Mouse (Mus musculus) natural killer cell, adult 2 months (primary cell): ENCODE data around the gene Cnnm3.

Experiments used
- DNase-seq, 2 experiments: peaks; one replicate each; pipeline ENCODE4 v3.0.0; 2022; ENCODE audit warnings: low spot score in 2 of 2

Cnnm3 gene

DNA sequence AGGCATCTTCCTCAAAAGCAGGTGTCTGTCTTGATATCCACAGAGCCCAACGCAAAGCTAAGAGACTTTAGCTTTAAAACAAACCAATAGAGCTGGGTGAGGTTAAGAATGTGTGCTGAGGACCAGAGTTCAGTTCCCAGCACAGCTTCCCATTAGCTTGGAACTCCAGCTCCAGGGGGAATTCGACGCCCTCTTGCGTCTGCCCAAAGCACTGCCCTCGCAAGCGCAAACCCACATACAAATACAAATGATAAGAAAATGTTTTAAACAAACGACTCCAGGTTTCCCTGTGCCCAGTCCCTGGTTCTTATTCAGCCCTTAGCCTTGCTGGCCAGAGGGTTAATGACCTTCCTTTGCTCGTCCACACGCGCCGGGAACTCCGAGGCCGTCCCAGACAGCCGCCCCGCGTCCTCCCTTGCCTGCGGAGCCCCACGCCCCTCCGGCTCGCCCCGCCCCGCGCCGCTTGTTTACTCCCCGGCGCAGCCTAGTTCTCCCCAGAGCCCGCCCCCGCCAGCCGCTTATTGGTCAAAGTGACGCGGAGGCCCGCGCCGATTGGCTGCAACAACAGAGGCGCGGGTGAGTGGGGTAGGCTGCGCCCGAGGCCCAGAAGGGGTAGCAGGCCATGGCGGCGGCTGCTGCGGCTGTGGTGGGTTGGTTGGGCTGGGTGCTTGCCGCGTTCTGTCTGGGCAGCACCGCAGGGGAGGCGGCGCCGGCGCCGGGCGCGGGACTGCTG, at the start of gene Cnnm3:
Gene Cnnm3, plus strand, starts transcription at position 579 of the 733 bp plus-strand sequence.
- DNase-seq, result peak; percentile 99

DNA sequence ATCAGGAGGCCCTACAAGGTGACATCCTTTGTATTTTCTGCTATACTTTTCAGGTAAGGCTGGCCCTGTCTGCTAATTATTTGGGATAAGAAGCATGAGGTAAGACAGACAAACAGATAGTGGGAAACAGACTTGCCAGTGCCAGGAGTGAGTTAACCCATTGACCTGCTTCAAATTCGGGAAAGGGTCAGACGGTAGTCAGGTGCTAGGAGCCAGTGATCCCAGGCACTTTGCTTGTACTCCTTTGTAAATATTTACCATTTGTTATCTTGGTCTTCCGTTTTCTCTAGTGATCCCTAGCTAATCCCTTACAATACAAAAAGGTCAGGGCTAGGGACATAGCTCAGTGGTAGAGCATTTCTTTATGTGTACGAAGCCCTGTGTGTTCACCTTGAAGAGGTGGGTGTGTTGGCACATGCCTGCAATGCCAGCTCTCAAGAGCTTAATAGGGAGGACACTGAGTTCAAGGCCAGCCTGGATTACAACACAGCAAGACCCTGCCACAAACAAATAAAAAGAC, 46.0 kb upstream of the Cnnm3 start:
- DNase-seq, result no peak

GRCm38 (mm10) chr1:36467446-36467845, 44.2 kb upstream of the Cnnm3 start:
- DNase-seq, result no peak

DNA sequence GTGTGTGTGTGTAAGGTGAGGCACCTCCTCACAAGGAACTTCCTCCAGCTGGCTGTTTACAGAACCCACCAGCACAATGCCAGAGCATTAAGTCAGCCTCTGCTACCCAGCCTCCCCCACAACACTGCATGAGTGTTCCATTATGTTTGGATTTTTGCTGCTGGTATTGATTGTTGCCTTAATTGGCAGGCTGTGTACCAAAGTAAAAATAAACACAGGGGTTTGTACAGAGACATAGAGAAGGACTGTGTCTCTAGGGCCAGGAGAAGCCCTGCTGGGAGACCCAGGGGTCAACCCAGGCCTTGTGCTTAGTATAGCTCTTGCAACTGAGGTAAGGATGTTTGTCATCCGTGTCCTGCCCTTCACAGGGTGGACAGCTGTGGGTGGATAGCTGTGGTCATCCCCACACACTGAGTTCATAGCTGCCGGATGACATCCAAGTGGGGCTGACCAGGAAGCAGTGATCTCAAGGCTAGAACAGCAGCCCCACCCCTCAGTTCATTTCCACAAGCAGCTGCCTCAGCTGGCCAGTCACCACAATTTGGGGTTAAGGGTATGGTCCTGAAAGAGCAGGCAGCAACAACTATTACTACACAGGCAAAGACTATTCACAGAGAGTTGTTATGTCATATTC, 41.7 kb upstream of the Cnnm3 start:
- no peak for DNase-seq

DNA sequence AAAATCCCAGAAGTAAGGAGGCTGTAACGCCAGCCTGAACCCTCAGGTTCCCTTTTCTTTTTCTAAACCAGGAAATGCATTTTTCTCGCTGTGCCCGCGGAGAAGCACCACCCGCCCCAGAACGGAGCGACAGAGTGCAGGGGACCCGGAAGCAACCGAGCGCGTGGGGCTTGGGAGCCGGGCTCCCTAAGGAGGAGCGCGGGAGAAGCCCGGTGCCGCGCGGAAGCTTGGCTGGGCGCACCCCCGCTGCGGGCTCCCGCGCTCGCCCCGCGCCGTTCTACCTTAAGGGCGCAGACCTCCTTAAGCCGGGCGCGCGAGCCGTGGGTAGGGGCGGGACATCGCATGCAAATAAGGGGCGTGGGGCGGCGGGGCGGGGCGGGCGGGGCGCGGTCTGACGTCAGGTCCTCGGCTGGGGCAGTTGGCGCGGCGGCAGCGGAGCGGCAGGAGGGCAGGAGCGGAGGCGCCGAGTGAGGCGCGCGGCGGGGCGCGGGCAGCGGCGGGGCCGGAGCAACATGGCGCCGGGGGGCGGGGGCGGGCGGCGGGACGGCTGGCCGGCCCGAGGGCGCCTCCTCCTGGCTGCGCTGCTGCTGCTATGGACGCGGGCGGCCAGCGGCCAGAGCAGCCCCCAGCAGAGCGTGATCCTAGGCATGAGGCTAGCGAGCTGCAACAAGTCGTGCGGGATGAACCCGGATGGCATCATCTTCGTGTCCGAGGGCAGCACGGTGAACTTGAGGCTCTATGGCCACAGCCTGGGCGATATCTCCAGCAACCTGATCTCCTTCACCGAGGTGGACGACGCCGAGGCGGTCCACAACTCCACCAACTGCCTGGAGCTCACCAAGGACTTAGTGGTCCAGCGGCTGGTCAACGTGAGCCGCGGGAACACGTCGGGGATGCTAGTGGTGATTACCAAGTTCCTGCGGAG, 40.2 kb upstream of the Cnnm3 start, which contains the start of gene Cnnm4:
Gene Cnnm4, plus strand, starts transcription at position 440 of the 925 bp plus-strand sequence.
- peak; percentile 76 to 82 for DNase-seq

DNA sequence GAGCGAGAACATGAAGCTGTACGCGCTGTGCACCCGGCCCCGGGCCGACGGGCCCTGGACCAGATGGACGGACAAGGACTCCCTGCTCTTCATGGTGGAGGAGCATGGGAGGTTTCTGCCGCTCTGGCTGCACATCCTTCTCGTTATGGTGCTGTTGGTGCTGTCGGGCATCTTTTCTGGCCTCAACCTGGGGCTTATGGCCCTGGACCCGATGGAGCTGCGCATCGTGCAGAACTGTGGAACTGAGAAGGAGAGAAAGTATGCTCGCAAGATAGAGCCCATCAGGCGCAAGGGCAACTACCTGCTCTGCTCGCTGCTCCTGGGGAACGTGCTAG, 39.6 kb upstream of the Cnnm3 start:
- DNase-seq, result no peak

DNA sequence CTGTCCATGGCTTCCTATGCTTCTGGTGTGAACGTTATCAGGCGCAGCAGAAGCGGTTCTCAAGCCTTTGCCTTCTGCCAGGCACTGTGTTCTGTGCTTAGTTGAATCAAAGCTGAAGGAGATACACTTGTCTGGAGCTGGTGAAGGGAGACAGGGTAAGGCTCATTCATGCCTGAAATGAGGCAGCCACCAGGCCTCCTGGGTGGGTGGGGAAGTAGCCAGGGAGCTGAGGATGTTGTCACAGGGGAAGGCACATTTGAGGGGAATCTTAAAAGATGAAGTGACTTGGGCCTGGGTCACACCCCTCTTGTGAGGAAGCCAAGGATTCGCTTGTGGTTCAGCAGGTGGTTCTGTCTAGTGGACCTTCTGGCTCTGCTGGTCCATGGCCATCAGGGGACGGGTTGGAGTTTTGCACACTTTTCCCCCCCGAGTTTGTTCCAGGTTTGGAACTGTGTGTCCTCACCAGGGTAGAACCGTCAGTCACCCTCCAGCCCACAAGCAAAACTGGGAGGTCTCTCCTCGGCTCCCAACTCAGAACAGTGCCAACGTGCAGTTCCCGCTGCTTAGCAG, 38.4 kb upstream of the Cnnm3 start:
- no peak for DNase-seq

GRCm38 (mm10) chr1:36474646-36475045, 37.0 kb upstream of the Cnnm3 start:
- no peak for DNase-seq

- no peak for DNase-seq
These were observed 36.1 kb upstream of the Cnnm3 start for GRCm38 (mm10) chr1:36475480-36476110.

DNA sequence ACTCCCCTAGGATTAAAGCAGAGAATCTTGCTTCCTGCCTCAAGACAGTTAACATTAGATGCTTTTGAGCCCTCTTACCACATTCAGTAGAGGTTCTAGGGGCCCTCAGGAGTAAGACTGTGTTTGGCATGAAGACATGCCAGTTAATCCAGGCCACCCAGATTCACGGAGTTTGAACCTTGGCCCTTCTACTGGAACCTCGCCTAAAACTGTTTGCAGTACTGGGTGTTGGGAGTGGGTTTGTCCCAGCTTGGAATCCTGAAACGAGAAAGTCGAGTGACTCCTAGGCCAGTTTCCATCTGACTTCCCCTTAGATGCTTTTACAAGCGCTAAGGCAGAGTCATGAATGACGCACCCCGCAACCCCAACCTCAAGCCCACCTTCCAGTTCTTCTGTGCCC, 35.2 kb upstream of the Cnnm3 start:
- DNase-seq, result no peak

- no peak for DNase-seq
These were observed 33.3 kb upstream of the Cnnm3 start for GRCm38 (mm10) chr1:36478343-36478795.

DNA sequence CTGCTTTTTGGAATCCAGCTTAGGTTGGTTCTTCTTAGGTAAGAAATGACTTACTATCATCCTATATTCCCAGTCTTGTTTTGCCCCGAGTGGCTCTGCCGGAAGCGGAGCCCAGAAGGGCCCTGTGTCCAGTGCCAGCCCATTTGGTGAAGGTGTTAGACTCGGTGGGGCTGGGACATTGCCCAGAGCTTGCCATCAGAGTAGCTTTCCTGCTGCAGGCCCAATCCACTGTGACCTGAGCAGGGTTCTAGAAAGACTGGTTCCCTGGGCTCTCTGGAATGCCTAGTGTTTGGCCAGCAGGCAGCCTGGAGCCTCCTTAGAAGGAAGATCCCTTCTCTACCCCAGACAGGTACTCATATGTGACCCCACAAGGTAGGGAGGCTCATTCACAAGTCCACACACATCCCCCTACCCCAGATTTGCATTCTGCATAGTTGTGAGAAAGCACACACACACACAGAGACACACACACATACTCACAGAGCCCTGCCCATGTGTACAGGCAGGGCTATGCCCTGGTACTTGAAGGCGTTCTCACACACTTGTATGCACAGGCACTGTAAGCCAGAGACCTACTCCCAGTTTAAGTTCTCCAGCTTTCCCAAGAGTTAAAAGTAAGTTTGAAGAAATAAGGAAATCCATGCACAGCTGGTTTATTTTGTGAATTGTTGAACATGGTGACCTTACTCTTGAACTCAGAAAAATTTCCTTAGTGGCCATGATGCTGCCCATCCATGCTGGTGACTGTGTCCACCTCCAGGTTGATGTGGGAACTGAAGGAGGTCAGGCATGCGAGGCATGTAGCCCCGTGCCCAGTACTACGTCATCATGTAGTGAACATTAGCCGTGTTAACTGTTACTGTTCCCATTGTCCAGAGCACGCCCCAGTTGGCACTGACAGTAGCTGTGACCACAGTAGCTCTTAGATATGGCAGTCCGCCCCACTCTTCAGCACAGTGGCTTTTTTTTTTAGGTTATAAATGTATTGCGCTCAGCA, 31.5 kb upstream of the Cnnm3 start:
- no peak for DNase-seq

- no peak for DNase-seq
These were observed 27.8 kb upstream of the Cnnm3 start for GRCm38 (mm10) chr1:36483825-36484224.

- no peak for DNase-seq
These were observed 26.6 kb upstream of the Cnnm3 start for GRCm38 (mm10) chr1:36485080-36485479.

DNA sequence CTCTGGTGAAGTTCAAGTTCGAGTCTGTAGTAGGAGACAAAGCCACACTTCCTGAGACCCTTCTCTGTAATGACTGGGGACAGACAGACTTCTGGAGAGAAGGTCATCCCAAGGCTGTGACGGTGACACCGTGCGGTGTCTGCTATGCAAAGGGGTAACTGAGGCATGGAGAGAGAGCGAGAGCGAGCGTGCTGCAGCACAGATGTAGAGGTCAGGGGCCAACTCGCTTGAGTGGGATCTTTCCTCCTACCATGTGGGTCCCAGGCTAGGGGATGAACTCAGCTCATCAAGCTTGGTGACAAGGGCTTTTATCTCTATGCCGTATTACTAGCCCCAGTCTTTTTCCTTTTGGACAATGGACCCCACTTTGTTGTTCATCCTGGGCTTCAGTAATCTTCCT, 24.6 kb upstream of the Cnnm3 start:
- DNase-seq, result no peak

GRCm38 (mm10) chr1:36489661-36490060, 22.0 kb upstream of the Cnnm3 start:
- no peak for DNase-seq

GRCm38 (mm10) chr1:36492416-36493139, 19.1 kb upstream of the Cnnm3 start:
- DNase-seq, result no peak

- no peak for DNase-seq
These were observed 18.4 kb upstream of the Cnnm3 start for GRCm38 (mm10) chr1:36493299-36493698.

- no peak for DNase-seq
These were observed 14.9 kb upstream of the Cnnm3 start for GRCm38 (mm10) chr1:36496719-36497118.
